Mouse (Mus musculus): ENCODE data around the gene Apol7a. TPM values are rescaled to one million over a fixed set of nuclear protein-coding genes. Genes with fewer than 3 reads are reported as not detected.

Apol7a gene
- total RNA-seq, 2 experiments from 2014 or later, result 0.29 to 0.51 TPM

GRCm38 (mm10) chr15:77379921-77380320, 19.0 kb downstream of the Apol7a start:
- intact Hi-C loops (cut with DNase I; ENCODE audit: low total_unique reads), result no loop called here

GRCm38 (mm10) chr15:77377419-77377818, 21.5 kb downstream of the Apol7a start:
- no peak for DNase-seq
- intact Hi-C loops (cut with DNase I; ENCODE audit: low total_unique reads), result no loop called here

More at GRCm38 (mm10) chr15:77379921-77380320, 19.0 kb downstream of the Apol7a start:
- no peak for DNase-seq

- DNase-seq, result peak; percentile 55
- intact Hi-C loops (cut with DNase I; ENCODE audit: low total_unique reads), result no loop called here
Measured at GRCm38 (mm10) chr15:77376920-77377319, 22.0 kb downstream of the Apol7a start.

GRCm38 (mm10) chr15:77370588-77370987, 28.3 kb downstream of the Apol7a start:
- intact Hi-C loops (cut with DNase I; ENCODE audit: low total_unique reads), result no loop called here
- DNase-seq, result no peak

GRCm38 (mm10) chr15:77369981-77370380, 28.9 kb downstream of the Apol7a start:
- no peak for DNase-seq
- intact Hi-C loops (cut with DNase I; ENCODE audit: low total_unique reads), result no loop called here

GRCm38 (mm10) chr15:77368818-77369320, 30.0 kb downstream of the Apol7a start:
- intact Hi-C loops (cut with DNase I; ENCODE audit: low total_unique reads), result no loop called here
- no peak for DNase-seq

- intact Hi-C loops (cut with DNase I; ENCODE audit: low total_unique reads), result no loop called here
- DNase-seq, result peak; percentile 95
Measured at GRCm38 (mm10) chr15:77368148-77368547, 30.8 kb downstream of the Apol7a start.

GRCm38 (mm10) chr15:77367504-77367903, 31.4 kb downstream of the Apol7a start:
- DNase-seq, result peak; percentile 45
- intact Hi-C loops (cut with DNase I; ENCODE audit: low total_unique reads), result no loop called here

GRCm38 (mm10) chr15:77366706-77367484, 32.0 kb downstream of the Apol7a start:
- intact Hi-C loops (cut with DNase I; ENCODE audit: low total_unique reads), result no loop called here
- DNase-seq, result peak; percentile 90

- DNase-seq, result peak; percentile 48
- intact Hi-C loops (cut with DNase I; ENCODE audit: low total_unique reads), result no loop called here
Measured at GRCm38 (mm10) chr15:77365700-77366570, 33.0 kb downstream of the Apol7a start.

GRCm38 (mm10) chr15:77364026-77364425, 34.9 kb downstream of the Apol7a start:
- intact Hi-C loops (cut with DNase I; ENCODE audit: low total_unique reads), result no loop called here
- no peak for DNase-seq

- DNase-seq, result no peak
- intact Hi-C loops (cut with DNase I; ENCODE audit: low total_unique reads), result no loop called here
Measured at GRCm38 (mm10) chr15:77363578-77363977, 35.3 kb downstream of the Apol7a start.

- intact Hi-C loops (cut with DNase I; ENCODE audit: low total_unique reads), result no loop called here
- no peak for DNase-seq
Measured at GRCm38 (mm10) chr15:77362952-77363351, 36.0 kb downstream of the Apol7a start.

GRCm38 (mm10) chr15:77359905-77360304, 39.0 kb downstream of the Apol7a start:
- intact Hi-C loops (cut with DNase I; ENCODE audit: low total_unique reads), result loop anchor here (5.0 kb wide), 1 partner anchor 133 kb away; no protein-coding TSS in a partner anchor
- DNase-seq, result no peak

- peak; percentile 73 for DNase-seq
- intact Hi-C loops (cut with DNase I; ENCODE audit: low total_unique reads), result loop anchor here (5.0 kb wide), 1 partner anchor 132 kb away; no protein-coding TSS in a partner anchor
Measured at GRCm38 (mm10) chr15:77359486-77359885, 39.4 kb downstream of the Apol7a start.

- intact Hi-C loops (cut with DNase I; ENCODE audit: low total_unique reads), result loop anchor here (5.0 kb wide), 1 partner anchor 132 kb away; no protein-coding TSS in a partner anchor
- DNase-seq, result no peak
Measured at GRCm38 (mm10) chr15:77359084-77359483, 39.8 kb downstream of the Apol7a start.

GRCm38 (mm10) chr15:77358320-77359040, 40.4 kb downstream of the Apol7a start:
- peak; percentile 91 for DNase-seq
- intact Hi-C loops (cut with DNase I; ENCODE audit: low total_unique reads), result loop anchor here (5.0 kb wide), 1 partner anchor 131 kb away; no protein-coding TSS in a partner anchor

- intact Hi-C loops (cut with DNase I; ENCODE audit: low total_unique reads), result loop anchor here (5.0 kb wide), 1 partner anchor 129 kb away; no protein-coding TSS in a partner anchor
Measured at GRCm38 (mm10) chr15:77356248-77356810, 42.6 kb downstream of the Apol7a start.

More at GRCm38 (mm10) chr15:77356248-77356810, 42.6 kb downstream of the Apol7a start:
- DNase-seq, result no peak
